Mouse (Mus musculus) heart, postnatal 0 days (tissue): ENCODE measurements around the gene Scn8a. TPM values are rescaled to one million over a fixed set of nuclear protein-coding genes. Genes with fewer than 3 reads are reported as not detected.

Experiments
- ATAC-seq: fragments of 200-750 bp; cut with Nextera tagmentation; 2 replicates; pipeline ENCODE4 v1.8.0; 2017; ENCODE audit warnings: low read depth, moderate number of reproducible peaks, moderate library complexity; ENCODE audit not compliant: insufficient read depth
- DNase-seq: peaks from one replicate; pipeline ENCODE4 v3.0.0-alpha.2; 2016; ENCODE audit warnings: low spot score
- H3K27ac ChIP-seq: fragments of 300-500 bp; sonication (generic); 2 replicates; pipeline ENCODE4 v1.5.1; 2014; ENCODE audit warnings: low read depth, mild to moderate bottlenecking
- H3K27me3 ChIP-seq: fragments of 300-500 bp; sonication (generic); 2 replicates; pipeline ENCODE4 v1.6.1; 2014; ENCODE audit warnings: low read length, mixed read lengths; ENCODE audit not compliant: control insufficient read depth, insufficient read depth
- H3K36me3 ChIP-seq: fragments of 300-500 bp; sonication (generic); replicated peaks from 2 replicates; pipeline ENCODE4 v1.6.1; 2014; ENCODE audit warnings: low read length, mixed read lengths; ENCODE audit not compliant: control insufficient read depth, insufficient read depth
- H3K4me1 ChIP-seq: fragments of 300-500 bp; sonication (generic); 2 replicates; pipeline ENCODE4 v1.6.1; 2014; ENCODE audit warnings: antibody characterized with exemption; ENCODE audit not compliant: control insufficient read depth, insufficient read depth
- H3K4me2 ChIP-seq: fragments of 300-500 bp; sonication (generic); 2 replicates; pipeline ENCODE4 v1.6.1; 2014; ENCODE audit warnings: low read depth, mild to moderate bottlenecking, low read length, moderate library complexity
- H3K4me3 ChIP-seq: fragments of 300-500 bp; sonication (generic); 2 replicates; pipeline ENCODE4 v1.5.1; 2014; ENCODE audit warnings: low read depth, low read length
- H3K9ac ChIP-seq: fragments of 300-500 bp; sonication (generic); replicated peaks from 2 replicates; pipeline ENCODE4 v1.6.1; 2014; ENCODE audit warnings: low read depth, low read length, mixed read lengths
- H3K9me3 ChIP-seq: fragments of 300-500 bp; sonication (generic); replicated peaks from 2 replicates; pipeline ENCODE4 v1.6.1; 2016; ENCODE audit warnings: low read length; ENCODE audit not compliant: control insufficient read depth
- CTCF ChIP-seq: IDR thresholded peaks from 2 replicates; pipeline ENCODE4 v1.5.1; 2016; ENCODE audit warnings: antibody characterized with exemption, control low read depth, low read depth
- EP300 ChIP-seq: IDR thresholded peaks from 2 replicates; pipeline ENCODE4 v1.6.1; 2016; ENCODE audit warnings: antibody characterized with exemption, low read depth
- WGBS: fragments of 180-500 bp; shearing (Covaris S2); extraction: QIAGEN DNeasy Blood & Tissue Kit; methylation state at CpG from one replicate; pipeline ENCODE4 v1.1.7; 2014; 5-methylcytosine and 5-hydroxymethylcytosine counted together
- polyA plus RNA-seq: library from polyadenylated mRNA; unstranded; fragments of >200 nt; fragmentation: Nextera tagmentation; extraction: Ambion mirVana; gene quantifications from 2 replicates; pipeline ENCODE4 v1.2.1, GENCODE M21; 2015
- total RNA-seq: library from RNA; depleted of rRNA; stranded (reverse); fragments of >200 nt; gene quantifications from 2 replicates; pipeline ENCODE4 v1.2.3, GENCODE M21; 2014; ENCODE audit warnings: low replicate concordance; rRNA removed

The Scn8a gene
- total and polyA plus RNA-seq, 2 experiments from 2014 or later = 0.16 TPM; not detected in 1

- WGBS = 65% methylated on average over 9 of the region's 9 CpGs
- Histone ChIP-seq H3K9me3 (no peaks in the 10 kb centered on the region), H3K27ac (no peak overlapping the region), H3K4me1 (no peaks in the 10 kb centered on the region; the same call in 1 of the 2 replicates), H3K36me3 (no peaks in the 10 kb centered on the region), H3K4me2 (no peak overlapping the region), H3K4me3 (no peak overlapping the region), H3K27me3 (peaks cover 16% of the 10 kb centered on the region; the same call in 1 of the 2 replicates), H3K9ac (no peak overlapping the region)
- DNase-seq (no peak), ATAC-seq (no peak)
- TF ChIP-seq CTCF (no peak), EP300 (no peak)
Observed at GRCm38 (mm10) chr15:101094979-101095378, 225.3 kb downstream of the Scn8a start.

DNA sequence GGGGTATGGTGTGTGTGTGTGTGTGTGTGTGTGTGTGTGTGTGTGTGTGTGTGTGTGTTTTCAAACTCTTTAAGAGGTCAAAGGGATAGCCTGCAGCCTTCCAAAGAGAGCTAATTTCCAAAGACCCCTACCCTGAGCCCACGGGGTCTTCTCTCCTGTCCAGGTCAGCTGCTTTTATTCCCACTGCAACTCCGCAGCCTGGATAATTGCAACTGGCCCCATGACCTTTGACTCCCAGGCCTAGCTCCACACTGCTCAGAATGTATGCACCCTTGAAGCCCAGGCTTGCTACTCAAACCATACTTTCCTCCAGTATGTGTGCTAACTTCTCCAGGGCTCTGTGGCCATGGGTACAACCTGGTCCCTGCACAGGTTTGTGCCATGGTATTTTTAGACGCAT, 225.7 kb downstream of the Scn8a start:
- Histone ChIP-seq H3K27me3 (peaks cover 16% of the 10 kb centered on the region; the same call in 1 of the 2 replicates), H3K27ac (no peak overlapping the region), H3K9me3 (no peaks in the 10 kb centered on the region), H3K36me3 (no peaks in the 10 kb centered on the region), H3K9ac (no peak overlapping the region), H3K4me3 (no peak overlapping the region), H3K4me1 (no peaks in the 10 kb centered on the region; the same call in 1 of the 2 replicates), H3K4me2 (no peak overlapping the region)
- peak; percentile 2 for DNase-seq
- ATAC-seq = no peak
- WGBS = 78% methylated on average over 3 of the region's 3 CpGs
- TF ChIP-seq EP300 (no peak), CTCF (no peak)

Other genes with a start within 250 kb of the Scn8a start
- gene Smagp, start 232.9 kb upstream of the Scn8a start, total RNA-seq = 20.5 and 27.6 TPM in 2 replicates
- 15.9 and 19.0 TPM in 2 replicates for gene Smagp, start 232.9 kb upstream of the Scn8a start, polyA plus RNA-seq
- 0.42 TPM in 1 of 2 replicates, not detected in the other for gene Bin2, start 200.3 kb upstream of the Scn8a start, total RNA-seq
- 0.56 and 0.68 TPM in 2 replicates for gene Bin2, start 200.3 kb upstream of the Scn8a start, polyA plus RNA-seq
- gene Cela1, start 181.9 kb upstream of the Scn8a start, total RNA-seq = 0.85 TPM in 1 of 2 replicates, not detected in the other
- gene Cela1, start 181.9 kb upstream of the Scn8a start, polyA plus RNA-seq = 1.6 and 1.8 TPM in 2 replicates
- gene Galnt6, start 140.5 kb upstream of the Scn8a start, total RNA-seq = 0.92 and 2.1 TPM in 2 replicates
- gene Galnt6, start 140.5 kb upstream of the Scn8a start, polyA plus RNA-seq = 0.43 and 0.46 TPM in 2 replicates
- gene Slc4a8, start 108.1 kb upstream of the Scn8a start, total RNA-seq = 0.19 and 0.50 TPM in 2 replicates
- gene Slc4a8, start 108.1 kb upstream of the Scn8a start, polyA plus RNA-seq = 0.38 and 0.81 TPM in 2 replicates
- gene Gm47841, start 177.5 kb downstream of the Scn8a start, total RNA-seq = not detected in 2 replicates
- not detected in 2 replicates for gene Gm47841, start 177.5 kb downstream of the Scn8a start, polyA plus RNA-seq
- gene Fignl2, start 208.7 kb downstream of the Scn8a start, total RNA-seq = 3.9 and 4.1 TPM in 2 replicates
- gene Fignl2, start 208.7 kb downstream of the Scn8a start, polyA plus RNA-seq = 0.05 and 0.12 TPM in 2 replicates
- not detected in 2 replicates for gene Ankrd33, start 245.9 kb downstream of the Scn8a start, total RNA-seq
- not detected in 2 replicates for gene Ankrd33, start 245.9 kb downstream of the Scn8a start, polyA plus RNA-seq